Mouse (Mus musculus): ENCODE data around the gene Btrc. TPM values are rescaled to one million over a fixed set of nuclear protein-coding genes. Genes with fewer than 3 reads are reported as not detected.

The Btrc gene
- total RNA-seq, 2 experiments from 2014 or later: 99.4 to 104 TPM

DNA sequence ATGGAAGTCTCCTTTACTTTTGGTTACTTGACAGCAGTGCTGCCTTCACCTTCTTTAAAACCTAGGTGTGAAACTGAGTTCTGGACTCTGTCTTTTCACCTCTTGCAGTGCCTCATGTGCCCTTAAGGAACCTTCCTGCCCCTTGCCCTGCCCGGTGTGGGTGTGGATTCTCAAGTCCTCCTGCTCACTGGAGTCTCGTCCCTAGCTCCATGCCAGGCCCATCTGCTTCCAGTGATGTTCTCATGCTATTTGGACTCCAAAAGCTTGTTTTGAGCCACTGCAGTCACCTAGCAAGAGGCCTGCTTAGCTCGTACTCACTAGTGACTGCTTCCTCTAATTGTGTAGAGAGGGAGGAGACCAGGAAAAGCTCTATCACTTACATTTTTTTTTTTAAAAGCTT is 50.4 kb downstream of the Btrc start:
- intact Hi-C loops (cut with DNase I): no loop called here
- DNase-seq (ENCODE audit: low spot score in 2 of 2): no peak

DNA sequence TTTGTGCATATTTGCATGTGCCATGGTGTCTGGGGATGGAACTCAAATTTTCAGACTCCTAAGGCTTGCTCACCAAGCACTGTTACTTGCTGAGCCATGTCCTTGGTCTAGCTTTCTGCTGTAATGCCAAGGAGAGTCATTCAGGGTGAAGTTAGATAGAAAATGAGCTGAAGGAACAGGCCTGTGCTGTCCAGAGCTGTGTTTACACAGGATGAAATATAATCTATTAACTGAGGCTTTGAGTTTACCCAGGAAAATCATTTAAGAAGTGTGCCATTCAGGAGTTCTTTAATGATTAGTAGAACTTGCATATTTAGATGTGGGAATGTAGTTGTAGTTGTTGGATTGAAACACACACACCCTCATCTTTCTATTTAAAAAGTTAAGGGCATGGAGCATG is 54.1 kb downstream of the Btrc start:
- intact Hi-C loops (cut with DNase I): no loop called here

GRCm38 (mm10) chr19:45422276-45422675 is 58.7 kb downstream of the Btrc start:
- no peak for DNase-seq (ENCODE audit: low spot score in 2 of 2)
- intact Hi-C loops (cut with DNase I): no loop called here

More for the DNA sequence above, 54.1 kb downstream of the Btrc start:
- DNase-seq (ENCODE audit: low spot score in 2 of 2): no peak

DNA sequence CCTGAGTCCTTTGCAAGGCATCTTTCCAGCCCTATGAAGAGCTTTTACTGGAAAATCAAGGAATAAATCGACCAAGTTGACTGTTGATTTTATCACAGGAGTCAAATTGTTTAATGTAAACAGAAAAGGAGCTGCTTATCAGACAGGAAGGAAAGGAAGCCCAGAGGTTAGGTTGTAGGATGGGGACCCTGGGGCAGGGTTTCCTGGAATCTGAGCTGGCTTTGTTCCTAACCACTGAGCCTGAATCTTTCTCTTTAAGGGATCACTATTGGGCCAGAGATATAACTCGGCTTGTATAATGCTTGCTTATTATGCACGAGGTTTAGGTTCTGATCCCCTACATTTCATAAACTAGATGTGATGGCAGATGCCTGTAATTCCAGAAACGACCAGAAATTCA is 64.6 kb downstream of the Btrc start:
- intact Hi-C loops (cut with DNase I): no loop called here
- DNase-seq (ENCODE audit: low spot score in 2 of 2): no peak

- intact Hi-C loops (cut with DNase I): loop anchor here (5.0 kb wide), 2 partner anchors 49 to 129 kb away; no protein-coding TSS in a partner anchor
- DNase-seq (ENCODE audit: low spot score in 2 of 2): no peak
These were observed 67.6 kb downstream of the Btrc start for GRCm38 (mm10) chr19:45430971-45431633.

GRCm38 (mm10) chr19:45432351-45432750 is 68.8 kb downstream of the Btrc start:
- intact Hi-C loops (cut with DNase I): loop anchor here (5.0 kb wide), 2 partner anchors 50 to 130 kb away; no protein-coding TSS in a partner anchor

GRCm38 (mm10) chr19:45436019-45436418 is 72.5 kb downstream of the Btrc start:
- intact Hi-C loops (cut with DNase I): loop anchor here (2.0 kb wide), 1 partner anchor 213 kb away; no protein-coding TSS in a partner anchor

More at GRCm38 (mm10) chr19:45432351-45432750, 68.8 kb downstream of the Btrc start:
- DNase-seq (ENCODE audit: low spot score in 2 of 2): peak; percentile 62 to 87

DNA sequence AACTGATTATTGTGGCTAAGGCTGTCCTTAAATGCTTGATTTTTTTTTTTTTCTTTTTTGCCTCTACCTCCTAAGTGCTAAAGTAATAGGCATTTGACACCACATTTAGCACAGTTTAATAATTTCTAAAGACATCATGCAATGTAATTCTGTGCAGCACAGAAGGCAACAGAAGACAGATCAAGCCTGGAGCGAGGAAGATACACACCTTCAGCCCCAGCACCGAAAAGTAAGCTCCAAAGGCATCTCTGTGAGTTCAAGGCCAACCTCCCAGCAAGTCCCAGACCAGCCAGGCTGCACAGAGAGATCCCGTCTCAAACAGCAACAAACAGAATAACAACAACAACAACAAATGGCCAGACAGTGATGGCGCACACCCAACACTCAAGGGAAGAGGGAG is 73.6 kb downstream of the Btrc start:
- intact Hi-C loops (cut with DNase I): loop anchor here (2.0 kb wide), 1 partner anchor 214 kb away; no protein-coding TSS in a partner anchor

More at GRCm38 (mm10) chr19:45436019-45436418, 72.5 kb downstream of the Btrc start:
- peak; percentile 78 to 86 for DNase-seq (ENCODE audit: low spot score in 2 of 2)

DNA sequence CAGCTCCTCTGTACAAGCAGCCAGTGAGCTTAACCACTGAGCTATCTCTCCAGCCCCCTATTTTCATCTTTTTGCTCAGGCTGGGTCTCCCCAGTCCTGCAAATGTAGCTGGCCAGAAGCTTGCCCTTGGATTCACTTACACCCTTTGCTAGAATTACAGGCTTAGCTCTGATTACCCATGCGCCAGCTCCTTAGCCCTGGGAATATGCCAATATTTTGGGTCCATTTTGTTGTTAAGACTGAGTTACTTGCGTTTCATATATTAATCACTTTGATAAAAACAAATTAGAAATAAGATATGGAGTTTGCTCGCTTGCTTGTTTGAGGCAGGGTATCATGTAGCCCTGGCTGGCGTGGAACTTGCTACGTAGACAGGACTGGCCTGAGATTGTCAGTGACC is 74.7 kb downstream of the Btrc start:
- no peak for DNase-seq (ENCODE audit: low spot score in 2 of 2)
- intact Hi-C loops (cut with DNase I): no loop called here

More for the DNA sequence above, 73.6 kb downstream of the Btrc start:
- DNase-seq (ENCODE audit: low spot score in 2 of 2): no peak

DNA sequence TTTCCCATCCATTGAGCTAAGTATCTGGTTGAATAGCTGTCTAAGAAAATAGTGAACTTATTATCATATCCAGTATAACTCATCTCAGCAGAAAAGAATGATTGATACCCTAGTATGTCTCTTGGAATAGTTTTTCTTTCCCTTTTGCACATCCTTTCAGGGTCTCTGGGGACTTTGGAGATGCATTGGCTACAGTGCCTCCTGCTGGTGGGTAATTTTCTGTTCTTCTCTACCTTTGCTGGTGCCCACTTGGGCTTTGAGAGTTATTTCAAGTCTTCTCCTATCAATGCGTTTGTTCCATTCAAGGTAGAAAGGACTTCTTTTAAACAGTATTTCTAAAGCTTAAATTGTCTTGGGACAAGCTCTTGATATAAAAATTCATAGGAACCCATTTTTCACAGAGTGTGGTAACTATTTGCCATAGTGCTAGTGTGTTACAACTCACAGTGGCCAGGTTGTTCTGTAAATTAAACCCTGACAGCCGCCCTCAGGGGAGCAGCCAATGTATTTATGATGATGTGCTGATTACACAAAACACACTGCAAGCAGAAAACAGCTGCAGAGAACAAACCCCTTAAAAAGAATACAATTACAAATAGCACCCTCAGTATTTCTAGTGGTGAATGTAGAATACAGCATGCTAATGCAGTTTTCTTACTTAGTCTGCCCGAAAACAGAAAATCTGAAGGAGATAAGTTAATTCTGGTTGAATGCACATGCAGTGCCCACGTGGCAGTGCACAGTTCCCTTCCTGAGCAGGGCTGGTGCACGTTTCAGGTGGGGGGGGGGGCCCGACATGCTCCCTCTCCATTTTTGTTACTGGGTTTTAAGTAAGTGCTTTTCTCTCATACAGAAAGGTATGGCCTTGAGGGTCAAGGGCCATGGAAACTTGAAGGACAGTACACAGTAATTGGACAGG is 75.7 kb downstream of the Btrc start:
- intact Hi-C loops (cut with DNase I): no loop called here
- DNase-seq (ENCODE audit: low spot score in 2 of 2): no peak

GRCm38 (mm10) chr19:45440554-45441175 is 77.1 kb downstream of the Btrc start:
- DNase-seq (ENCODE audit: low spot score in 2 of 2): no peak
- intact Hi-C loops (cut with DNase I): loop anchor here (5.0 kb wide), 1 partner anchor 102 kb away; no protein-coding TSS in a partner anchor

- intact Hi-C loops (cut with DNase I): loop anchor here (5.0 kb wide), 1 partner anchor 101 kb away; no protein-coding TSS in a partner anchor
- no peak for DNase-seq (ENCODE audit: low spot score in 2 of 2)
These were observed 78.2 kb downstream of the Btrc start for GRCm38 (mm10) chr19:45441717-45442116.

DNA sequence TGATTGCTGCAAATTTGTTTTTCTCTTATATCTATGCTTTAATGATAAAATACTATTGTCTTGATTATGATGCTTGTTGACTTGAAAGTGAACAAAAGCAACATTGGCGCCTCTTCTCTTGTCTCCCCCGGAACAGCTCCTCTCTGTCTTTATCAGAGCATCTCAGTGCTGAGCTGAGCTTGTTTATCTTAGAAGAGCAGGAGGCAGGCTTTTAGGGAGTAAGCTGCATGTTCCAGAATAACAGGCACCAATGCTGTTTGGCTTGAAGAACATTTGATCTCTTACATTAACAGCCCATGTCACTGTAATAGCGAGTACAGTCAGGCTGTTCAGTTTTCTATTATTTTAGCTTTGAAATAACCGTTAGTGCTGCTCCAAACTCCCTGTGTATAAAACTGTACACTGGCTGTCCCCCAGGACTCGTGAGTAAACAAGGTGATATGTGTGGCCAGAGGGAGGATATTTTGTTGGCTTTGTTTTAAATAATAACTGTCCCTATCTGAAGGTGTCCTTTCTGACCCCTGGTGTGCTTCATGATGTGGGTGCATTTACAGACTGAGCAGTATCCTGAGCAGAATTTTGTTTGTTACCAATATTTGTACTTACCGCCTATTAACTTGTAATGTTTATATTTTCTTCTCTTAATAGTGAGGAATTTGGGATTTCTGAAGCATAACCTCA is 81.9 kb downstream of the Btrc start:
- intact Hi-C loops (cut with DNase I): no loop called here

GRCm38 (mm10) chr19:45446631-45447030 is 83.1 kb downstream of the Btrc start:
- no peak for DNase-seq (ENCODE audit: low spot score in 2 of 2)
- intact Hi-C loops (cut with DNase I): no loop called here

More for the DNA sequence above, 81.9 kb downstream of the Btrc start:
- DNase-seq (ENCODE audit: low spot score in 2 of 2): no peak

GRCm38 (mm10) chr19:45447222-45447621 is 83.7 kb downstream of the Btrc start:
- intact Hi-C loops (cut with DNase I): no loop called here
- no peak for DNase-seq (ENCODE audit: low spot score in 2 of 2)

- intact Hi-C loops (cut with DNase I): no loop called here
- no peak for DNase-seq (ENCODE audit: low spot score in 2 of 2)
These were observed 84.4 kb downstream of the Btrc start for GRCm38 (mm10) chr19:45447886-45448285.

DNA sequence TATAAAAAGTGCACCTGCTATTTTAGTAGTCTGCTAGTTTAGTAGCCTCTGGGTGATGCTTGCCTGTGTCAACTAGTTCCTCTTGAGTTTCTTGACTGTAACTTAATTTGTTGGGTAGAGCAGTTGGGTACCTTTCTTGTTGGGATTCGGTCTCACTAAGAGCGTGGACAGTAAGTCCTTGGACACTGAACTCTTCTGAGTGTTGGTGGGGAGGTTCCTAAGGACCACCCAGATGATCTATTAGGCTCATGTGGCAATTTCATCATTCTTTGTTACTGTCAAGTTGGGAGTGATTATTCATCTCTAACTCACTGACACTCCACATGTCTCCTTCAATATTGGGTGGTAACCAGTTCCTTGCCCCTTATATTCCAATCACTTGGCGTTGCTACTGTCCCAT is 90.9 kb downstream of the Btrc start:
- DNase-seq (ENCODE audit: low spot score in 2 of 2): no peak
- intact Hi-C loops (cut with DNase I): no loop called here

DNA sequence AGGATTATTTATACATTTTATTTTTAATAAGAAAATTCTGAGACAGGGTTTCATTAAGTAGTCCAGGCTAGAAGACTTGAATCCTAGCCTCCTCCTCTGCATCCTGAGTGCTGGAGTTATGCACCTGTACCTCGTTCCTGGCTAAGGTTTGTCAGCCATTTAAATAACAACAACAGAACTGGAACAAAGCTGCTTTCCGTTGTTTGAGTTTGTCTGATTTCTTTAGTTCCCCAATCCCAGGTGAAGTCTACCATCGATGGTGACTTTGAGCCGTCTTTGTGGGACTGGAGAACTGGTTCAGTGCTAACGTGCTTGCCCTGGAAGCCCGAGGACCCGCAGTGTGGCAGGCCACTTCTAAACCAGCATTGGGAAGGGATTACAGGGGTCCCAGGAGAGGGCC is 93.4 kb downstream of the Btrc start:
- DNase-seq (ENCODE audit: low spot score in 2 of 2): no peak
- intact Hi-C loops (cut with DNase I): no loop called here

DNA sequence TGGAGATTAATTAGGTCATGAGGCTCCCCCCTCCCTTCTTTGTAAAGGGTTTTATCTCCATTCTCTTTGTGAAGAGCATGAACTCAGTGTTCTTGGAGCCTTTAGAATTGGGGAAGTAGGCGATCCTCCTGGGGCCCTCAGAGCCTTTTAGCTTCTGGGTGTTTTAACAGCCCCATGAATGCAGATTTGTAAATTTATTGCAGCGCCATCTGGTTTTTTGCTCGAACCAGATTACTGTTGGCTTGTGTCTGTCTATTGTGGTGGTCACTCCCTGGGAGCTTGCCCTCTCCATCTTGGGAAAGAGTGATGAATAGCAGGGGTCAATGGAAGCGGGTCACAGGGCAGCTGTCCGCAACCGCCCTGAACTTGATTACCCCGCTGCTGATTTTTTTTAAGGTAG is 95.2 kb downstream of the Btrc start:
- intact Hi-C loops (cut with DNase I): no loop called here
- DNase-seq (ENCODE audit: low spot score in 2 of 2): no peak
